Mouse (Mus musculus): ENCODE measurements at regions not wholly inside any gene's neighbourhood (a gene's known extent, or its start where the extent isn't known, plus 50 kb on each side); places are given as distances from the start of the nearest gene placed in this dataset.

DNA sequence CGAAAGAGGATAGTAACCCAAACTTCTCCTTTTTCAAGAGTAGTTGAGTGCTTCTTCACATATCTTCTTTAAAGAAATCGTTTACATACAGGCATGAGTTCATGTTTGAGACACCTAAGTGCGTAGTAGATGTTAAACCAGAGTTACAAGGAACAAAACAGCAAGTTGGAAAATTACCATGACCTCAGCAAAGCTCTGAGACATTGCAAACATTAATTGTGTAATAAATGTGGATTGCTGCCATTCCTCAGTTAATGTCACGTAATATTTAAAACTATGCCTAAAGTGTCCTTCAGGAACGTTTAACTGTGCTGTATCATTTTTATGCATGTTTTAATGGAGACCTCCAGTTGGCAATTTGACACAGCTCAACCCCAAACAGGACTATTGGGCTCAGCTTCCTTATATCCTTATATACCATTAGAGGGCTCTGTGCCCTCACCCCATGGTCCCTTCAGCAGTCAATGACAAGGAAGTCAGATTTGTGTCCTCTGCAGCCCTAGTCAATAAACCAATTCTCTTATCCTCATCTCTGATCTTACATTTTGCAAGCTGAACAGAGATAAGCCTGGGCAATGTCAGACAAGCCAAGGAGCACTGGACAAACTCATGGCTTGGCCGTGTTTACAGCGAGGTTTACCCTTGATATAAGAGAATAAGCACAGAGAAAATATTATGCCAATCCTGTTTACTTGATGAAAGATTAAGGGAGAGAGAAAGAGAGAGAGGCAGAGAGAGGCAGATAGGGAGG lies 513.9 kb downstream of the Dcdc2c start:
- TF ChIP-seq CTCF (IDR thresholded peaks at IDR 0.05; ENCODE audit: control insufficient read depth, insufficient read depth, insufficient read length), result no peak
- no peak for TF ChIP-seq MYOG (IDR thresholded peaks at IDR 0.05; ENCODE audit: control insufficient read depth, extremely low read depth, insufficient read length)
- no peak for TF ChIP-seq FOSL1 (IDR thresholded peaks at IDR 0.05; ENCODE audit: insufficient read depth, low read length, poor library complexity, severe bottlenecking)
- TF ChIP-seq MAX (IDR thresholded peaks at IDR 0.05), result no peak
- TF ChIP-seq USF1 (IDR thresholded peaks at IDR 0.05; ENCODE audit: low read depth), result no peak
- no peak for TF ChIP-seq CEBPB (IDR thresholded peaks at IDR 0.05; ENCODE audit: low read depth)
